ENCODE assay signal across 1 mouse cellular context in the genomic region with DNA sequence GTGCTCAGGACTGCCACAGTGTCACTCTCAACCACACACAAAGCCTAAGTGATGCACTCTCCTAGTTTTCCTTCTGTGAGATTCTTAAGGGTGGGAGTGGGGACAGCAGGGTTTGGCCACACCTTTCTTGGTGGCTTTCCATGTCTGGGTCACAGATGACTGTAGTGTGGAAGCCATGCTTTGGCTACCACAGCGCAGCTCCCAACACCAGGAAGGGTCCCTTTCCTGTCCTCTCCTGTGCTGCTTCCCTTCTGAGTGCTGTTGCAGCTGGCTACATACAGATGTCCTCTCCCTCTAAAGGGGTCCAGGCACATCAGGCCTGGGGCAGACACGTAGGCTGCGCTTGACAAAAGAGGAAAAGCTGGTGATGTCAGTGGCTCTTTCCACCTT.
TF ChIP-seq lines count a peak whose summit lies in the region.

No protein-coding gene starts in this region.

TF ChIP-seq in CH12.LX, 34 proteins besides CTCF, POLR2A, EP300 and RAD21 (continued from another document):
- no peak for TF ChIP-seq PAX5 (IDR thresholded peaks at IDR 0.05; ENCODE audit: low read length)
- TF ChIP-seq CHD1 (IDR thresholded peaks at IDR 0.05; ENCODE audit: low read depth, low read length): no peak
